Mouse (Mus musculus) liver, embryonic 11.5 days (tissue): Measurements from ENCODE around the gene Hspb1. TPM values are rescaled to one million over a fixed set of nuclear protein-coding genes. Genes with fewer than 3 reads are reported as not detected.

Source experiments
- ATAC-seq: fragments of 200-750 bp; cut with Nextera tagmentation; replicated peaks from 2 replicates; pipeline ENCODE4 v1.8.0; 2017; ENCODE audit warnings: moderate number of reproducible peaks, mild to moderate bottlenecking, moderate TSS enrichment, moderate library complexity; ENCODE audit not compliant: low FRiP score
- DNase-seq: peaks from one replicate; pipeline ENCODE4 v3.0.0-alpha.2; 2017; ENCODE audit warnings: low spot score
- H3K27ac ChIP-seq: fragments of 300-500 bp; sonication (generic); 2 replicates; pipeline ENCODE4 v1.5.1; 2014; ENCODE audit warnings: mild to moderate bottlenecking, low read depth, low read length, control low read depth
- H3K27me3 ChIP-seq: fragments of 300-500 bp; sonication (generic); replicated peaks from 2 replicates; pipeline ENCODE4 v1.6.1; 2014; ENCODE audit warnings: low read length, mixed read lengths; ENCODE audit not compliant: control insufficient read depth, insufficient read depth
- H3K36me3 ChIP-seq: fragments of 300-500 bp; sonication (generic); 2 replicates; pipeline ENCODE4 v1.6.1; 2014; ENCODE audit warnings: mild to moderate bottlenecking, low read length, moderate library complexity, mixed read lengths; ENCODE audit not compliant: control insufficient read depth, insufficient read depth
- H3K4me1 ChIP-seq: fragments of 300-500 bp; sonication (generic); replicated peaks from 2 replicates; pipeline ENCODE4 v1.6.1; 2014; ENCODE audit warnings: low read length, mixed read lengths; ENCODE audit not compliant: control insufficient read depth, insufficient read depth
- H3K4me2 ChIP-seq: fragments of 300-500 bp; sonication (generic); 2 replicates; pipeline ENCODE4 v1.6.1; 2014; ENCODE audit warnings: mild to moderate bottlenecking, control low read depth, moderate library complexity
- H3K4me3 ChIP-seq: fragments of 300-500 bp; sonication (generic); 2 replicates; pipeline ENCODE4 v1.5.1; 2014; ENCODE audit warnings: low read depth, low read length, control low read depth
- H3K9ac ChIP-seq: fragments of 300-500 bp; sonication (generic); 2 replicates; pipeline ENCODE4 v1.6.1; 2014; ENCODE audit warnings: low read depth, low read length, control low read depth
- H3K9me3 ChIP-seq: fragments of 300-500 bp; sonication (generic); 2 replicates; pipeline ENCODE4 v1.6.1; 2016; ENCODE audit warnings: low read length, inconsistent platforms, mixed read lengths; ENCODE audit not compliant: control insufficient read depth
- WGBS: fragments of 180-500 bp; shearing (Covaris S2); extraction: QIAGEN DNeasy Blood & Tissue Kit; methylation state at CpG from one replicate; pipeline ENCODE4 v1.1.7; 2014; 5-methylcytosine and 5-hydroxymethylcytosine counted together
- polyA plus RNA-seq: library from polyadenylated mRNA; unstranded; fragments of >200 nt; fragmentation: Nextera tagmentation; extraction: Ambion mirVana; gene quantifications from 2 replicates; pipeline ENCODE4 v1.2.1, GENCODE M21; 2014

The Hspb1 gene
- polyA plus RNA-seq: 11.8 and 22.1 TPM in 2 replicates

GRCm38 (mm10) chr5:135887675-135888102 is at the start of gene Hspb1:
Hspb1 (plus strand) TSS chr5:135887919.
- WGBS: 2% methylated on average over 24 of the region's 24 CpGs
- peak within 1 kb of the TSS; percentile 29 for H3K4me3 ChIP-seq
- H3K27ac ChIP-seq: no peak within 1 kb of the TSS
- ATAC-seq: no peak
- H3K4me2 ChIP-seq: peak within 1 kb of the TSS; percentile 49
- no peaks in the 10 kb centered on the region for H3K36me3 ChIP-seq
- H3K9ac ChIP-seq: no peak within 1 kb of the TSS
- H3K9me3 ChIP-seq: no peaks in the 10 kb centered on the region
- DNase-seq: no peak
- peaks cover 45% of the 10 kb centered on the region for H3K27me3 ChIP-seq
- no peaks in the 10 kb centered on the region for H3K4me1 ChIP-seq

- H3K9ac ChIP-seq: no peak overlapping the region
Measured at GRCm38 (mm10) chr5:135841651-135842050, 46.1 kb upstream of the Hspb1 start.

GRCm38 (mm10) chr5:135843418-135843817 is 44.3 kb upstream of the Hspb1 start:
- WGBS: 21% methylated on average over 5 of the region's 5 CpGs
- Histone ChIP-seq H3K9me3 (peaks cover 2% of the 10 kb centered on the region; the same call in 1 of the 2 replicates), H3K27me3 (peaks cover 5% of the 10 kb centered on the region), H3K27ac (no peak overlapping the region), H3K4me1 (no peaks in the 10 kb centered on the region), H3K4me3 (no peak overlapping the region), H3K4me2 (no peak overlapping the region), H3K36me3 (no peaks in the 10 kb centered on the region), H3K9ac (no peak overlapping the region)
- ATAC-seq: no peak
- no peak for DNase-seq

More at GRCm38 (mm10) chr5:135841651-135842050, 46.1 kb upstream of the Hspb1 start:
- no peaks in the 10 kb centered on the region for H3K36me3 ChIP-seq
- peaks cover 3% of the 10 kb centered on the region for H3K27me3 ChIP-seq
- no peak for DNase-seq
- no peaks in the 10 kb centered on the region for H3K4me1 ChIP-seq
- no peak overlapping the region for H3K27ac ChIP-seq
- 74% methylated on average over 6 of the region's 6 CpGs for WGBS
- H3K9me3 ChIP-seq: no peaks in the 10 kb centered on the region
- no peak overlapping the region for H3K4me2 ChIP-seq
- no peak for ATAC-seq
- H3K4me3 ChIP-seq: no peak overlapping the region

- ATAC-seq: no peak
- Histone ChIP-seq H3K4me2 (no peak overlapping the region), H3K9ac (no peak overlapping the region), H3K27ac (no peak overlapping the region), H3K9me3 (peaks cover 2% of the 10 kb centered on the region; the same call in 1 of the 2 replicates), H3K4me3 (no peak overlapping the region), H3K27me3 (peaks cover 16% of the 10 kb centered on the region), H3K4me1 (no peaks in the 10 kb centered on the region), H3K36me3 (no peaks in the 10 kb centered on the region)
- DNase-seq: no peak
- WGBS: 72% methylated on average over 13 of the region's 13 CpGs
Measured at GRCm38 (mm10) chr5:135845676-135846320, 41.9 kb upstream of the Hspb1 start.

GRCm38 (mm10) chr5:135847460-135847859 is 40.3 kb upstream of the Hspb1 start:
- ATAC-seq: no peak

GRCm38 (mm10) chr5:135847881-135848280 is 39.8 kb upstream of the Hspb1 start:
- Histone ChIP-seq H3K4me1 (no peaks in the 10 kb centered on the region), H3K27ac (no peak overlapping the region), H3K9ac (no peak overlapping the region), H3K9me3 (peaks cover 2% of the 10 kb centered on the region; the same call in 1 of the 2 replicates), H3K4me3 (no peak overlapping the region), H3K36me3 (no peaks in the 10 kb centered on the region), H3K4me2 (no peak overlapping the region), H3K27me3 (peaks cover 37% of the 10 kb centered on the region)
- no peak for DNase-seq
- 80% methylated on average over 3 of the region's 3 CpGs for WGBS
- no peak for ATAC-seq

More at GRCm38 (mm10) chr5:135847460-135847859, 40.3 kb upstream of the Hspb1 start:
- WGBS: 62% methylated on average over 4 of the region's 4 CpGs
- H3K4me2 ChIP-seq: no peak overlapping the region
- H3K27me3 ChIP-seq: peaks cover 32% of the 10 kb centered on the region
- no peaks in the 10 kb centered on the region for H3K4me1 ChIP-seq
- no peaks in the 10 kb centered on the region for H3K36me3 ChIP-seq
- no peak for DNase-seq
- H3K4me3 ChIP-seq: no peak overlapping the region
- no peak overlapping the region for H3K27ac ChIP-seq
- H3K9ac ChIP-seq: no peak overlapping the region
- H3K9me3 ChIP-seq: peaks cover 2% of the 10 kb centered on the region; the same call in 1 of the 2 replicates

GRCm38 (mm10) chr5:135851024-135851423 is 36.7 kb upstream of the Hspb1 start:
- WGBS: 1% methylated on average over 15 of the region's 15 CpGs
- H3K36me3 ChIP-seq: no peaks in the 10 kb centered on the region
- DNase-seq (peak; percentile 40), ATAC-seq (no peak)
- H3K4me1 ChIP-seq: no peaks in the 10 kb centered on the region
- no peak overlapping the region; the same call in 1 of the 2 replicates for H3K27ac ChIP-seq
- H3K9ac ChIP-seq: no peak overlapping the region
- H3K27me3 ChIP-seq: peaks cover 65% of the 10 kb centered on the region
- peaks cover 2% of the 10 kb centered on the region; the same call in 1 of the 2 replicates for H3K9me3 ChIP-seq
- no peak overlapping the region for H3K4me3 ChIP-seq
- no peak overlapping the region for H3K4me2 ChIP-seq

- H3K36me3 ChIP-seq: no peaks in the 10 kb centered on the region
- peaks cover 2% of the 10 kb centered on the region; the same call in 1 of the 2 replicates for H3K9me3 ChIP-seq
- no peak overlapping the region for H3K9ac ChIP-seq
- H3K4me3 ChIP-seq: no peak overlapping the region
- ATAC-seq (no peak), DNase-seq (no peak)
- 5% methylated on average over 13 of the region's 14 CpGs for WGBS
- no peak overlapping the region for H3K27ac ChIP-seq
- peaks cover 70% of the 10 kb centered on the region for H3K27me3 ChIP-seq
- H3K4me1 ChIP-seq: no peaks in the 10 kb centered on the region
- no peak overlapping the region for H3K4me2 ChIP-seq
Measured at GRCm38 (mm10) chr5:135851481-135851880, 36.2 kb upstream of the Hspb1 start.

GRCm38 (mm10) chr5:135852421-135852820 is 35.3 kb upstream of the Hspb1 start:
- H3K36me3 ChIP-seq: no peaks in the 10 kb centered on the region
- ATAC-seq (no peak), DNase-seq (no peak)
- WGBS: 8% methylated on average over 10 of the region's 10 CpGs
- no peak overlapping the region for H3K4me3 ChIP-seq
- H3K27ac ChIP-seq: no peak overlapping the region
- H3K4me2 ChIP-seq: no peak overlapping the region
- peaks cover 79% of the 10 kb centered on the region for H3K27me3 ChIP-seq
- H3K9me3 ChIP-seq: peaks cover 2% of the 10 kb centered on the region; the same call in 1 of the 2 replicates
- H3K4me1 ChIP-seq: 0 out of 2 replicates have a peak, but pooled peaks cover 3% of the 10 kb centered on the region
- H3K9ac ChIP-seq: no peak overlapping the region
